24 mouse cellular contexts compared by ENCODE assay signal in genomic region chr2:155088264-155088663, GRCm38 (mm10).
"Had no signal": no experiment of that assay in that cellular context is flagged by ENCODE, and none has a peak within 500 bp of the region (broad histone marks: within the 10 kb centered on the region; RNA-seq: fewer than 3 reads in every experiment).

No protein-coding gene starts in this region.

- H3K27ac ChIP-seq: embryonic facial prominence, embryonic 10.5 days; embryonic facial prominence, embryonic 12.5 days; embryonic facial prominence, embryonic 13.5 days; embryonic facial prominence, embryonic 15.5 days; forebrain, embryonic 10.5 days; forebrain, embryonic 12.5 days; forebrain, embryonic 13.5 days; forebrain, embryonic 15.5 days; gastrocnemius, adult 2 months; heart, adult 2 months had no signal

- H3K4me3 ChIP-seq: embryonic facial prominence, embryonic 10.5 days; embryonic facial prominence, embryonic 12.5 days; embryonic facial prominence, embryonic 13.5 days; embryonic facial prominence, embryonic 15.5 days; erythroblast, embryonic 14.5 days; forebrain, embryonic 10.5 days; forebrain, embryonic 12.5 days; forebrain, embryonic 13.5 days; forebrain, embryonic 15.5 days; gastrocnemius, adult 2 months; heart, adult 2 months had no signal

- H3K36me3 ChIP-seq: embryonic facial prominence, embryonic 10.5 days; embryonic facial prominence, embryonic 12.5 days; embryonic facial prominence, embryonic 13.5 days; embryonic facial prominence, embryonic 15.5 days; forebrain, embryonic 10.5 days; forebrain, embryonic 12.5 days; forebrain, embryonic 15.5 days had no signal

- H3K27me3 ChIP-seq: embryonic facial prominence, embryonic 12.5 days; embryonic facial prominence, embryonic 13.5 days; embryonic facial prominence, embryonic 15.5 days; forebrain, embryonic 12.5 days; forebrain, embryonic 13.5 days; forebrain, embryonic 15.5 days had no signal

- H3K9ac ChIP-seq: embryonic facial prominence, embryonic 12.5 days; embryonic facial prominence, embryonic 13.5 days; embryonic facial prominence, embryonic 15.5 days; forebrain, embryonic 12.5 days; forebrain, embryonic 13.5 days; forebrain, embryonic 15.5 days; forebrain, postnatal 0 days had no signal

- DNase-seq: cerebellum, adult 9-10 months; cerebellum, adult 9-11 months; cerebellum, postnatal 10 days; cerebellum, postnatal 14 days; cerebellum, postnatal 25 days; cerebellum, postnatal 36 days; embryo, embryonic 11 days; forebrain, postnatal 0 days; gastrocnemius, adult 2 months; gastrocnemius, postnatal 10 days; gastrocnemius, postnatal 14 days; gastrocnemius, postnatal 25 days; gastrocnemius, postnatal 36 days; heart, adult 18-20 months; heart, adult 2 months had no signal

- H3K4me1 ChIP-seq: embryonic facial prominence, embryonic 10.5 days; embryonic facial prominence, embryonic 12.5 days; embryonic facial prominence, embryonic 15.5 days; forebrain, embryonic 10.5 days; forebrain, embryonic 12.5 days; forebrain, embryonic 13.5 days; forebrain, embryonic 15.5 days had no signal

- H3K9me3 ChIP-seq: embryonic facial prominence, embryonic 10.5 days; embryonic facial prominence, embryonic 12.5 days; embryonic facial prominence, embryonic 13.5 days; embryonic facial prominence, embryonic 15.5 days; forebrain, embryonic 10.5 days; forebrain, embryonic 12.5 days; forebrain, embryonic 13.5 days; forebrain, embryonic 15.5 days had no signal
